Mouse (Mus musculus) left cerebral cortex, adult 2 months (tissue): ENCODE measurements at regions not wholly inside any gene's neighbourhood (a gene's known extent, or its start where the extent isn't known, plus 50 kb on each side); places are given as distances from the start of the nearest gene placed in this dataset.
A peak's percentile ranks its signal among the peaks of the same experiment; 100 is the strongest.

ENCODE experiments used
- DNase-seq, 2 experiments: peaks; one replicate each; pipeline ENCODE4 v3.0.0; 2021 to 2022; ENCODE audit warnings: low spot score in 2 of 2, mixed read lengths in 1 of 2; ENCODE audit errors: extremely low spot score in 1 of 2
- H3K27ac ChIP-seq: fragments of 200-600 bp; 2 replicates; pipeline ENCODE4 v1.8.1; 2022
- H3K4me3 ChIP-seq: fragments of 200-600 bp; 2 replicates; pipeline ENCODE4 v1.8.1; 2022
- CTCF ChIP-seq: fragments of 200-600 bp; IDR thresholded peaks from 2 replicates; pipeline ENCODE4 v1.8.1; 2022; ENCODE audit warnings: antibody characterized with exemption, mild to moderate bottlenecking, moderate library complexity
- intact Hi-C: fragments of 180-260 bp; cut with DNase I; formaldehyde crosslinking; loops from one replicate; pipeline ENCODE4 v1.15.1; 2025

DNA sequence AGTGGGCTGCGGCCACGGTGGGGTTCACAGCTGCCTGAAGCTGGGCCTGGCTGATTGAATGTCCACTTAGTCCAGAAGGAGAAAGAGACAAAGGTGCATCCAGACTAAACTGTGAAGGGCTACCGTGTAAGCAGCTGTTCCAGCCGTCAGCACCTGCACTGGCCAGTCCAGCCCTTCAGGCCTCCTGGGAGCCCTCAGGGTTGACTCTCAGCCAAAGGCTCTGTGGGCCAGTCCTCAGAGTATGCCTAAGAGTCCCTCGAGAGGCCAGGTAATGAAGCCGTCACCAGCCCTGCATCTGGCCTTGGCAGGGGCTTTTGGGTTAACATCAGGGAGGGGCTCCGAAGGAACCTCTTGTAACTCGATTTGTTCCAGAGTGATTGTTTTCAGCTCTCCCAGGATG lies 187.4 kb downstream of the Gpd2 start:
- no peak for DNase-seq
- Histone ChIP-seq H3K4me3 (no peak overlapping the region), H3K27ac (no peak overlapping the region)
- intact Hi-C loops: no loop called here
- no peak for TF ChIP-seq CTCF

DNA sequence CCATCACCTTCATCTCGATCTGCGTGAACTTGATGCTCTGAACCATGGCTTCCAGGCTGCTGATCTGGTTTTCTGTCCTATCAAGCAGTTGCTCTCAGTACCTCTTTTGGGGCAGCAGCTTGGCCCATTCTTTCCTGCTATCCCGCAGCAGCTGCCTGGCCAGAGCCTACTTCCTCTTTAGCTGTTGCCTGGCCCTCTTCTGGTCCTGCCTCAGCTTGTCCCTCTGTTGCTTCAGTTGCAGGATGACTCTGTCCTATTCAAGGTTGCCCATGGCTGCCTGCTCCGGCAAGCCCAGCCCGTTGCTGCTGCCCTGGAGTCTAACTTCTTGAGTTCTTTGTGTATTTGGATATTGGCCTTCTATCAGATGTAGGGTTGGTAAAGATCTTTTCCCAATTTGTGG lies 188.0 kb downstream of the Gpd2 start:
- no peak overlapping the region for H3K4me3 ChIP-seq
- intact Hi-C loops: no loop called here
- no peak for TF ChIP-seq CTCF
- no peak for DNase-seq
- H3K27ac ChIP-seq: no peak overlapping the region

DNA sequence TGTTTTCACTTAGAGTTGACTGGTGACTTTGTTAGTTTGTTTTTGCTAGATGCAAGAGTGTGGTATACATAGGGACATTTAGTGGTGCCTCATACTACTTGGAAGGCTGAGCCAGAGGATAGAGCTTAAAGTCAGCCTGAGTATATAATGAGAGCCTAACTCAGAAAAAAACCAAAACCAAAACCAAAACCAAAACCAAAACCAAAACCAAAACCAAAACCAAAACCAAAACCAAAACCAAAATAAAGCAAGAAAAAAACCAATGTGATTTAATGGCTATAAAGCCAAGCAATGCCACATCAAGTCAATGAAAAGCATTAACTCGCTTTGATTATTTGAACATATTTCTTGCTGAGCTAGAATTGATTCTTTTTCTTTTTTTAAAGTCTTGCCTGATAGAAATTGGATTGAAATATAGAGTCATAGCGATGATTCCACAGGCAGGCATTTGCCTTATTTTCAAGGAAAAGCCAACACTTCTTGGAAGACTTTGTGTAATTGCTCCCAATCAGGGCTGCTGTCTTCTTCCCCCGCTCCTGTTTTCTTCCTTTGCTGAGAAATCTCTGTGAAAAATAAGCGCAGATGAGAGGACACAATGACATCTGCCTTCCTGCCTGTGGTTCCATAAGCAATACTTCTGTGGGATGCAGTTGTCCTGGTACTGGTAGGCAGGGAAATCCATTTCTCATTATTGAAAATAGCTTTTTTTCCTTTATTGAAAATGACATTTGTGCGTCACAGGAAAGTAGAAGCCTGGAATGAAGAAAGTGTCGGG lies 213.7 kb downstream of the Gpd2 start:
- TF ChIP-seq CTCF: no peak
- intact Hi-C loops: no loop called here
- peak in 1 of 2 experiments; percentile 13 for DNase-seq
- no peak overlapping the region for H3K27ac ChIP-seq
- no peak overlapping the region for H3K4me3 ChIP-seq

DNA sequence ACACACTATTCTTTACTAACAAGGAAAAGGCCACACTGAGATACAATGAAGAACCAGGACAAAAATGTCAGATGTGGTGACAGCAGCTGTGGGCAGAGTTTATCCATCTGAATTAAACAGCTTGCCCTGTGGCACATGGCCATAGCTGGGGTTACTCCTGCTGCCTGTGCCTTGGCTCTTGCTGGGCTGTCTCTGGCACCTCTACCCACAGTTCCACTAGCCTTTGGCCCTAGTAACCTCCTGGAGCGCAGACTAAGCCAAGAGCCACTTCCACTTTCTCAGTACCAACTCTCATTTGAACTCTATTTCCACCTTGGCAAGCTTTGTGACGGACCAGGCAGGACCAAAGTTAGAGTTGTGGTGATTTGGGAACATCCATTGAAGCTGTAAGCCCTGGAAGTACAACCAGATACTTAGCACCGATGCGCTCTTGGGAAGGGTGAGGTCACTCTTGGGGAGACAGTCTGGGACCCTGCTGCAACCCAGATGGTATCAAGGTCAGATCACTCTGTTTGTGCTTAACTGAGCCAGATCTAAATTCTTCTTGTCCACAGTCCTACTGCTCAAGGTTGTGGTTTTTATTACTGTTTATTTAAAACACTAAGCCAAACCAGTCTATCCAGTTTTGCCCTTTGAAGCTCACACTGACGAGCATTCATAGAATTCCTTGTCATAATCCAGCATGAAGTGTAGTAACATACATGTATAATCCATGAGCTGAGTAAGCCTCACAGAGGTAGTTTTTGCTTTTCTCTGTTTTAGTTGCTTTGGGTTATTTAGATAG lies 216.7 kb downstream of the Gpd2 start:
- intact Hi-C loops: no loop called here
- no peak overlapping the region for H3K27ac ChIP-seq
- TF ChIP-seq CTCF: no peak
- no peak for DNase-seq
- no peak overlapping the region for H3K4me3 ChIP-seq

DNA sequence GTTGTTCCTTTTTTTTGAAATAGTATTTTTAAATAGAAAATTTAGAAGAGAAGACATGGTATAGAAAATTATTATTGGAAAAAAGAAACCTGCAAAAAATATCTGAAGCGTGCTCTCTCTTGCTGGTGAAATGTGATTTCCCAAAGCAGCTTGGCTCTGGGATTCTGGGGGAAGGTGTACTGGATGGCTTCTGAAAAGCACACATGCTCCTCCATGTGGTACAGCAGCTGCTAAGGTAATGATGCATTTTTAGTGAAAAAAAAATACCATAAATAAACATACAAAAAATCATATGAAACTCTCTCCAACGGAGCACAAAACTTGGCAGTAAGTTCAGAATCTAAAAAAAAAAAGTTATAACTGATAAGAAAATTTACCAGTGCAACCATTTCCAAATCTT lies 222.5 kb downstream of the Gpd2 start:
- Histone ChIP-seq H3K27ac (no peak overlapping the region), H3K4me3 (no peak overlapping the region)
- TF ChIP-seq CTCF: no peak
- no peak for DNase-seq
- intact Hi-C loops: no loop called here

DNA sequence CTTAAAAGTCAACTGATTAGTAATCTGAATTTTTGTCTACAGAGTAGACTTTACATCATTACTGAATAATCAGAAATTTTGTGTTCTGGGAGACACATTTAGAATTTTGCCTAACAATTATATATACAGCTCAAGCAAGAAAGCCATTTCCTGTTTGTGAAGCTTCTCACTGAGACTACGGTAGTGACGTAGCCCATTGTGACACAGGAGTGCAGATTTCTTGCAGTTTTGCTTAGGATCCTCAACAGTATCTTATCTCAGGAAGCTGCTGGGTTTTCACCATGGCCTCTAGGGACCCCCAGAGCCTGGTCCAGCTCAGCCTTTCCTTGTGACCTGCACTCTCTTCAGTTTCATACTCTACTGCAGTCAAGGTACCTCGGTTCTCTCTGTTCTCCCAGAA lies 236.4 kb downstream of the Gpd2 start:
- intact Hi-C loops: no loop called here
- no peak for TF ChIP-seq CTCF

DNA sequence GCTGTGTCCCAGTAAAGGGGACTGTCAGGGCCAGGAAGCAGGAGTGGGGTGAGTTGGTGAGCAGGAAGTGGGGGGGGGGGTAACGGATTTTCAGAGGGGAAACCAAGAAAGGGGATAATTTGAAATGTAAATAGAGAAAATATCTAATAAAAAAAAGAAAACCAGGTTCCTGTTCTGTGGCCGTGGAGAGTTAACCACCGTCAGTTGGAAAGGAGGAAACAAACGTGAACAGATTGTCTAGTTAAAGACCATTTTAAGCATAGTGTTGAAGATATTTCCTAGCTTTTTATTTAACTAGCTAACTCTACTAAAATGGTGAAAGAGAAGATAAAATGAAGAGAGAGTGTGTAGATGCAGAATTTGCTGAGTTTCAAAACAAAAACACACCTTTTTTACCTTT lies 254.7 kb downstream of the Gpd2 start:
- intact Hi-C loops: no loop called here
- TF ChIP-seq CTCF: no peak
- H3K27ac ChIP-seq: no peak overlapping the region
- H3K4me3 ChIP-seq: no peak overlapping the region
- no peak for DNase-seq

More for the DNA sequence above, 236.4 kb downstream of the Gpd2 start:
- Histone ChIP-seq H3K27ac (no peak overlapping the region), H3K4me3 (no peak overlapping the region)
- DNase-seq: no peak

DNA sequence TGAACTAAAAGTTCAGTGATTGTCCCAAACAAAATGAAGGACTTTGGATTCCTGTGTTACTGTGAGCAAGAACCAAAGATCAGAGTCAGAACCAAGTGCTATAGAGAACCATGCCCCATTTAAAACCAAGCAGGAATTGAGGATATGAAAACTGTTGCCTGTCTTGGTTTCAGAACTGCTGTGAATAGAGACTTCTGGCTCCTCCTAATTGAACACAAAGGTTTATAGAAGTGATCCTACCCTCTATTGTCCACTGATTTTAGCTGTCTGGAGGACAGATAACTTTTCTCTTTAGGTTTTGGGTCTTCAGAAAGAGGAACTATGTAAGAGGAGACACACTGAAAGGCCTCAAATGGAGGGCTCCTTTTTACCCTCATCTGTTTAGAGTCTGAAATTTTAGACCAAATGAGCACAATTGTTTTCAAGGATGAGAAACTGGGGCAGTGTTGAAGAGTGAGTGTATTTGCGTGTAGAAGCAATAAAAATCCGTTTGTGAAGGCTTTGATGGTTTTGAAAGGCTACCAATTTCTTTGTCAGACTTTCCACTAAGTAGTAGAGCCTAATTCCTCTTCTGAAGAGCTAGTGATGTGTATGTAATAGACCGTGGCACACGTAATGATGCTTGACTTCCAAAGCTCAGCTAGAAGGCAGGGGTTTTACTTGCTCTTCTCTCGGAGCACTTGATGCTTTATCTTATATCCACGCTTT lies 255.6 kb downstream of the Gpd2 start:
- no peak for TF ChIP-seq CTCF
- Histone ChIP-seq H3K27ac (no peak overlapping the region), H3K4me3 (no peak overlapping the region)
- intact Hi-C loops: no loop called here
- no peak for DNase-seq

DNA sequence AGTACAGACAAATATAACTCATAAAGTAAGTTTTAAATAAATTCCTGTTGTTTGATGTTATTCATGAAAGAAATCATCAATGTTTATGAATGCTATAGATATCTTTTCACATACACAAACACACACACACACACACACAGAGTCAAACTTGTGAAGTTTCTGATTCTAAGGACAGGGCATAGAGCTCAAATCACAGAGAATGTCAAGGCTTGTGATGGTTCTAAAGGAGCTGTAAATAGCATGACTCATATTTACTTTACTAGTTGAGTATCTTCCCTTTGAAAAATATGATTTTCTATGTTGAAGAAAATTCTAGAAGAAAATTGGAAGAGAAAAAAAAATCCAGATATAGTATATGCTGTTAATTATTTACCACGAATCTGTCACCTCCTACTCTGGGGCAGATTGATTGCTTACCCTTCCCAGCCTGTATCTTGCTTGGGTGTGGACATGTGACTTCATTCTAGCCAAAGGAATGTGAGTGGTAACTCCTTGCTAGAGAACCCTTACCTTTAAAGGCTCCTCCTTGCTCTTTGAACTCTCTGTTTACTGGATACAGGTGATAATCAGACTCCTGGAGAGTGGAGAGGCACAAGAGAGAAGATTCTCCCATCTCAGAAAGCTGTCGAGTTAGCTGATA lies 259.0 kb downstream of the Gpd2 start:
- no peak for DNase-seq
- Histone ChIP-seq H3K27ac (no peak overlapping the region), H3K4me3 (no peak overlapping the region)
- no peak for TF ChIP-seq CTCF
- intact Hi-C loops: no loop called here

DNA sequence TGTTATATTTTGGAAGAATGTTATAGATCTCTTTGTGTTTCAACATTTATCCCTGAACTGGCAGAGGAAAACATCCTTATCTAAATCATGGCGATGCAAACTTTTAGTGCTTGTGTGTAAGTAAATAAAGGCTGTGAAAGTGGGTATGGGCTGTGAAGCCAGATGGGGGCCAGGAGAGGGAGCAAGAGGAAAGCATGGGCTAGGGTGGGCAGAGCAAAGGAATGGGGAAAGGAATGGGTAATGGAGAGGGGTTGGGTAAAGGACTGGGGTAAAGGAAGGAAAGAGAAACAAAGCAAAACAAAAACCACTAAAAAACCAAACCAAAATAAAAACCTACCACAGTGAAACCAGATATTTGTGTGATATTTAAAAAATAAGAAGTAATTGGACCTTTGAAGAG lies 260.5 kb downstream of the Gpd2 start:
- intact Hi-C loops: no loop called here
- no peak overlapping the region for H3K27ac ChIP-seq
- no peak for DNase-seq
- H3K4me3 ChIP-seq: no peak overlapping the region
- TF ChIP-seq CTCF: no peak

DNA sequence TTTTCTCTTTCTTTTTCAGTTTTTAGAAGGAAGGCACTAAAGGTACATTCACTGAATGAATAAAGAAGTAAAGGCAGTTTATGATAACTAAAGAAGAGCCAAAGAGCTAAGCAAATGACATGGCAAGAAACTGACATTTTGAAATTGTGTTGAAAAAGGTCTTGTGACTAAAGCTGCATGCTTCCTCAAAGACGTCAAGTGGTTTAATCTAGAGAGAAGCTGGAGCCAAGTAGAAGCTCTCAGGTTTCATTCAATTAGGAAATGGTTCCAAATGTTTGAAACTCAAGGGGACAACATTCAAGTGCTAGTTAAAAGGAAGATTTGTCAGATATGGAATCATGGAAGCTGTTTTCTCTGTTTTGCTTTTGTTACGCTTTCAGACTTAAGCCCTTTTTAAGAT lies 267.2 kb downstream of the Gpd2 start:
- intact Hi-C loops: no loop called here

DNA sequence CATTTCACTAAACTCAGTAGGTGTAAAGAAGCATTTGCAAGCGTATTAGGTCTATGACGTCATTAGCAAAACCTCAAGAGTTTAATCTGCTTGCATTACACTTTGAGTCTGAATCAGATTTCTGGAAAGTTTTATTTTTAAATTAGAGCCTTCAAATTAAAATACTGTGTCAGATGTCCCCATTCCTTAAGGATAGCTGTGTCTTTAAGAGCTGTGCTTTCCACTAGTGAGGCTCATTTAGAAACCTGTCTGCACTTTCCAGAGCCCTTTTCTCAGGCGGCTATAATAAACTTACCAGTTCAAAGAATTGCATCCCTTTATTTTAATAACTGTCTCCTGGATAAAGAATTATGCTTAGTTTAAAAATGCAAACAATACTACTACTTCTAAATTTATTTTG lies 285.0 kb downstream of the Gpd2 start:
- no peak for DNase-seq
- Histone ChIP-seq H3K4me3 (no peak overlapping the region), H3K27ac (no peak overlapping the region)
- no peak for TF ChIP-seq CTCF
- intact Hi-C loops: no loop called here

More for the DNA sequence above, 267.2 kb downstream of the Gpd2 start:
- no peak for TF ChIP-seq CTCF
- DNase-seq: no peak
- Histone ChIP-seq H3K27ac (no peak overlapping the region), H3K4me3 (no peak overlapping the region)
